Mouse (Mus musculus): ENCODE data around the gene Nol9. TPM values are rescaled to one million over a fixed set of nuclear protein-coding genes. Genes with fewer than 3 reads are reported as not detected.

Nol9 gene
- 10 to 100 TPM; 36.6 to 38.0 TPM for polyA plus RNA-seq (2017; shearing (Covaris generic))

DNA sequence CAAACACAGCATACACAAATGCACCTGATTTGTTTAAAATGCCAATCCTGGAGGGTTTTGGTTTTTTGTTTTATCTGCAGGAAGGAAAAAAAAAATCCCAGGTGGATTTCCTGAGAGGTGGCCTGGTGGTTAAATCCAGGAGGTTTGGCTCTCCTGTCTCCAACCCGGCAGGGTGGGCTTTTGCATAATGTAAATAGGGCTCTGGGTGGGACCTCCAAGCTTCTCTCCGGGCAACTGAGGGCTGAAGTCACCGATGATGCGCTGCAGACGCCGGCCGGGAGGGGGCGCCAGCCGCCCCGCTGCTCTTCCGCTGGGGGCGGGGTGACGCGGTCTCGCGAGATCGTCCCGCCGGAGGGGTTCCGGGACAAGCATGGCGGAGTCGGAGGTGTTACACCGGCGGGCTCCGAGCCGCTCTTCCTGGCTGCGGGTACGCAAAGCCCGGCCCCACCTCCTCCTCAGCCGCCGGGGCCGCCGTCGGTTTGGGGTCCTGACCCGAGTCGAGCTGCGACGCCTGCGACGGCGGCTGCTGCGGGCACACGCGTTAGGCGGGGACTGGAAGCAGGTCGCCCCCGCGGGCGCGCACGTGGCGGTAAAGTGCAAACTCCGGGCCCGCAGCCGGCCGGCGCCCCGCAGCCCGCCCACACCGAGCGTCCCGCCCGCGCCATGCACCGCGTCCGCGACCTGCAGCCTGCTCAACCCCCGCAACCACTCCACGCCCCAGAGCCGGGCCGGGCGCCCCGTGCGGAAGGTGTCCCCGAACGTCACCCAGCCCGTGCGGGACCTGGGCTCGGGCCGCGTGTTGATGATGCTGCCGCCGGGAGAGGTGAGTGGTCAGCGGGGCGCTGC lies at the start of gene Nol9:
Gene Nol9, plus strand, starts transcription at position 337 of the 846 bp plus-strand sequence.

DNA sequence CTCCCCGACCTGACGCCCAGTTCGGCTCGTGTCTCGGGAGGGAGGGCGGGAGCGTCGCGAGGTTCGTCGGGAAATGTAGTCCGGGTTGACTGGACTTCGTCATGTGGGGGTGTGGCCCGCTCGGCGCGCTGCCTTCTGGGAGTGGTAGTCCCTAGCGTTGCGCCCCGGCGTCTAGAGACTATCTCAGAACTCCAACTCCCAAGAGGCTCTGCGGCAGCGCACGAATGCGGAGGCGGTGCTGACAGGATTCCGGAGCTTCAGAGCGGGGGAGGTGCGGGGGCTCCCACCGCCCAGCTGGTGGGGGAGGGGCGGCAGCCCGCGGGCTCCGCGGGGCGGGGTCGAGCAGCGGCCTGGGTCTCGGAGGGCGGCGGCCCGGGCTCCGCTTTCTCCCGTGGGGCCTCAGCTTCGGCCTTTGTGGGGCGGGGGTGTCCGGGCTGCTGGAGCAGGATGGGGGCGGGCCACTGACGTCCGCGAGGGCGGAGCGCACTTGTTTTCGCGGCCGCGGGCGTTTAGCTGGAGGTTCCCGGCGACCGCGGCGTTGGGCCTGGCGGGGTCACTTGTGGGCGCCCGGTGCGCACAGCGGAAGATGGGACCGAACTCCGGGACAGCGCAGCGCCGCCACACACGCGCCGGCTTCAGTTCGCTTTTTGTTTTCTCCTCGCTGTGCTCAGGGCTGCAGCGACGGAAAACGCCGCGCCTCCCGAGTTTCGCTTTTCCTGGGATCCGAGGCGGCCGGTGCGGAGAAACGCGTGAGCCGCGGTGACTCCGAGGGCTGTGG lies 42.8 kb upstream of the Nol9 start, which contains the start of gene Phf13:
Gene Phf13, minus strand, starts transcription at position 86 of the 778 bp plus-strand sequence.

DNA sequence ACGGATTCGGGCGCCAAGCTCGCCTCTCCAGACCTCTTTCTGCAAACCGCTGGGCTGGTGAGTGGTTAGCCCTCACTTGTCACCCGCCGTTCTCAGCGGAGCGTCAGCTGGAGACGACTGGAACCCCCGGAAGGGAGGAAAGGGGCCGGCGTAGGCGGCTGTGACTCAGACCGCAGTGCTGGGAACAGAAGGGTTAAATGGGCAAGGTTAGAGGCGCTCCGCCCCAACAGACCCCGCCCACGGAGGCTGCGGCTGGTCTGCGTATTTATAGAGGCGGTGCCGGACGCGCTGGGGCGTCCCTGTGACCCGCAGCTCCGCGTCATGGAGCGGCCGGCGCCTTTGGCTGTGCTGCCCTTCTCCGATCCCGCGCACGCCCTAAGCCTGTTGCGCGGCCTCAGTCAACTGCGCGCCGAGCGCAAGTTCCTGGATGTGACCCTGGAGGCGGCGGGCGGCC lies 30.5 kb upstream of the Nol9 start, which contains the start of gene Klhl21:
Gene Klhl21, plus strand, starts transcription at position 182 of the 454 bp plus-strand sequence.

DNA sequence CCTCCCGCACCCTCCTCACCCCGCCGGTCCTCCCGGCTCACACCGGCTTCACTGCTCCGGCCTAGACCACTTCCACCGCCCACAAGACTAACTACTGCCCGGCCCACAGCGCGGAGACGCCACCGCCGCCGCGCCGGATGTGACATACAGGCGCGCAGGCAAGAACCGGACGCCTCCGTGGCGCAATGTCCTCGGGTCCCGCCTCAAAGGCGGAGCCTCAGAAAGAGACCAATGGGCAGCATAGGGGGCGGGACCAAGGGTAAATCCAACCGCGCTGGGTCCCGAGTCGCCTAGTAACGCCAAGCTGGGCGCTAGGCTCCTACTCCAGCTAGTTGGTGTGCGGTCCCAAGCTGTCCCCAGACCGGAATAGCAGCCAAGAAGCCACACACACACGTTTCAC lies 11.6 kb upstream of the Nol9 start, which contains the start of gene Zbtb48:
Gene Zbtb48, minus strand, starts transcription at position 148 of the 400 bp plus-strand sequence.

DNA sequence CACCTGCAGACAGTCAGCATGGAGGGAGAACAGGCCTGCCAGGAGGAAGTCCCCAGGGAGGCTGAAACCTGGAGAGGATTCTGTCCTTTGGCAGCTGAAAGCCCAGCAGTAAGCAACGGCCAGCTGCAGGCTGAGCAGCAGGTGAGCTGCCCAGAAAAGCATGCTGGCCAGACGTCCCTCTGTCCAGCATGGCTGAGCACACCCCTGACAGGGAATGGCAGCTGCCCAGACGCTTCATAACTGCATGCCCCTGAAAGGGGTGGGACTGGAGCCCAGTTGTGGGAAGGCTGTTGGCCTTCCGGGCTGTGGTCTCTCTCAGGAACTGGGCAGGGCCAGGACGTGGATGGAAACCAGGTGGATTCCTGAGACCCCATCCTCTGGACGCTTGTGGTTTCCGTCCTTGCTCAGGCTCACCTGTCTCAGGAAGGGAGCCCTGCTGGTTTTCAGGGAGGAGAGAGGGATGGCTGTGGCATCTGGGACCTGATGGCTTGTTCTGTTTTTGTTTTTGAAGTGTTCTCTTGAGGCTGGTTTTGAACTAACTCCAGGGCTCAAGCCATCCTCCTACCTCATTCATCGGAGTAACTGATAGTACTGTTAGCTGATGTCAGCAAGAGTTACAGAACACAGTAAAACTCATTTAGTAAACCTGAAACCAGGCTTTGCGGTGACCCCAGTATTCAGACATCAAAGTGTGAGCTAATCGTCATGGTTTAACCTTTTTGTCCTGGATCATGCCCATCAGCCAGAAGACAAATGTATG lies 716 bp upstream of the Nol9 start, which contains the start of gene Tas1r1:
Gene Tas1r1, minus strand, starts transcription at position 344 of the 760 bp plus-strand sequence.

DNA sequence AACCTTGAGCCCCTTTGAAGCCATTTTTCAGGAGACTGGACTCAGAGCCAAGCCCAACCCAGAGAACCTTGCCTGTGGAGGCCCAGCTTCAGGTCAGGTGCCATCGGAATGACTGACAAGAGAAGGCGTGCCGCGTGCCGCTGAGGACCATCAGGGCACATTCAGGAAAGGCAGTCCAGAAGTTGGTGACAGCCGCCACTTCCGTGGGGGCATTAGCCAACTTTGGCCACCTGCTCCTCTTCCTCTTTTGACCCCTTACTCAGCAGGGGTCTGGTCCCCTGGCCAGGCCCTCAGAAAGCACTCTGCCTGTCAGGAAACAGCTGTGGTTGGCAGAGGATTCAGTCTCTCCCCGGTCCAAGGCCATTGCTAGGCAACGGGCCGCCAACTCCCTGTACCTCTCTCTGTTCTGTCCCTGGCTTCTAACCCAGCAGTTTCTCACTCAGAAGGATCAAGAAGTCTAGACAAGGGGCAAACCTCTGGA lies 33.0 kb downstream of the Nol9 start, which contains the start of gene Plekhg5:
Gene Plekhg5, plus strand, starts transcription at position 378 of the 481 bp plus-strand sequence.

Other genes with a start within 250 kb of the Nol9 start
- 10 to 100 TPM; 40.4 to 59.0 TPM for gene Camta1, start 177.4 kb upstream of the Nol9 start, polyA plus RNA-seq (2017; shearing (Covaris generic))
- 10 to 100 TPM; 39.6 to 50.9 TPM for gene Dnajc11, start 105.6 kb upstream of the Nol9 start, polyA plus RNA-seq (2017; shearing (Covaris generic))
- 100 to 1,000 TPM in 1 of 2 experiments, 10 to 100 TPM in 1; 96.1 to 108 TPM for gene Thap3, start 50.3 kb upstream of the Nol9 start, polyA plus RNA-seq (2017; shearing (Covaris generic))
- gene Phf13, start 43.1 kb upstream of the Nol9 start, polyA plus RNA-seq (2017; shearing (Covaris generic)), result 10 to 100 TPM in 1 of 2 experiments, 1 to 10 TPM in 1; 9.8 to 17.5 TPM
- 10 to 100 TPM; 10.1 to 14.7 TPM for gene Klhl21, start 30.5 kb upstream of the Nol9 start, polyA plus RNA-seq (2017; shearing (Covaris generic))
- 10 to 100 TPM; 21.2 to 27.7 TPM for gene Zbtb48, start 11.7 kb upstream of the Nol9 start, polyA plus RNA-seq (2017; shearing (Covaris generic))
- gene Tas1r1, start 753 bp upstream of the Nol9 start, polyA plus RNA-seq (2017; shearing (Covaris generic)), result under 1 TPM in 1 of 2 experiments, not detected in 1; 0.07 TPM
- 1 to 10 TPM; 6.9 to 9.2 TPM for gene Plekhg5, start 33.2 kb downstream of the Nol9 start, polyA plus RNA-seq (2017; shearing (Covaris generic))
- 100 to 1,000 TPM; 104 to 200 TPM for gene Tnfrsf25, start 76.6 kb downstream of the Nol9 start, polyA plus RNA-seq (2017; shearing (Covaris generic))
- 10 to 100 TPM; 22.4 to 22.6 TPM for gene Espn, start 113.0 kb downstream of the Nol9 start, polyA plus RNA-seq (2017; shearing (Covaris generic))
- under 1 TPM in 1 of 2 experiments, not detected in 1; 0.17 TPM for gene Hes2, start 119.5 kb downstream of the Nol9 start, polyA plus RNA-seq (2017; shearing (Covaris generic))
- gene Acot7, start 138.8 kb downstream of the Nol9 start, polyA plus RNA-seq (2017; shearing (Covaris generic)), result 100 to 1,000 TPM in 1 of 2 experiments, 10 to 100 TPM in 1; 53.7 to 161 TPM
- gene Gpr153, start 234.9 kb downstream of the Nol9 start, polyA plus RNA-seq (2017; shearing (Covaris generic)), result under 1 TPM; 0.20 to 0.23 TPM